Mouse (Mus musculus): ENCODE measurements around the gene Lcn2.
"Not testable (repeated sequence)": the region's sequence is repeated elsewhere in the genome, so short reads cannot be mapped to it uniquely, and the experiment has no call there.

Gene Lcn2

GRCm38 (mm10) chr2:32363376-32364106, 24.5 kb downstream of the Lcn2 start:
- peak; percentile 56 for DNase-seq

- peak; percentile 93 for DNase-seq
Observed at GRCm38 (mm10) chr2:32362817-32363340, 25.2 kb downstream of the Lcn2 start.

DNA sequence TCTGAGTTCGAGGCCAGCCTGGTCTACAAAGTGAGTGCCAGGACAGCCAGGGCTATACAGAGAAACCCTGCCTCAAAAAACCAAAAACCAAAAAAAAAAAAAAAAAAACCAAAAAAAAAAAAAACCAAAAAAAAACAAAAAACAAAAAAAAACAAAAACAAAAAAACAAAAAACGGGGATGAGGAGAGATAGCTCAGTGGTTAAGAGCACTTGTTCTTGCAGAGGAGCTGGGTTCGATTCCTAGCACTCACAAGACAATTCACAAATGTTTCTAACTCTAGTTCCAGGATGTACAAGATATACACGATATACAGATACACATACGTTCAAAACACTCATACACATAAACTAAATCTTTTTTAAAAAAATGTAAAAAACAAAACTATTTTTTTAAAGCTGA, 25.8 kb downstream of the Lcn2 start:
- not testable (repeated sequence) for DNase-seq

DNA sequence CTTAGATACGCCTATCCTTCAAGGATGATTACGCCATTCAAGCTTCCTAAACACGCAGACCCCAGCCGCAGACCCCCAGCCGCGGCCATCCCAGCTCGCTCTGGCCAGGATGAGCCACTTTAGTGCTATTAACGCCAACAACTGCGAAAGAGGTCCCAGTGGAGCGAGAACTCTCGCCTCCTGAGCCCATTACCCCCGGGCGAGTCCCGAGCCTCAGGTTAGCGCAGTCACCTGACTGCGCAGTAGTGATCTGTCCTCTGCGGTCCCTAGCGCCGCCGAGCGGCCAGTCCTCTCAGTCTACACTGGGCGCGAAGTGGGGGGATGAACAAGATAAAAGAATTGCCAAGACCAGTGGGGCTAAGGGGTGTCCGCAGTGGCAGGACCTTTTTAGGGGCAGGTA, 26.6 kb downstream of the Lcn2 start:
- peak; percentile 90 for DNase-seq

DNA sequence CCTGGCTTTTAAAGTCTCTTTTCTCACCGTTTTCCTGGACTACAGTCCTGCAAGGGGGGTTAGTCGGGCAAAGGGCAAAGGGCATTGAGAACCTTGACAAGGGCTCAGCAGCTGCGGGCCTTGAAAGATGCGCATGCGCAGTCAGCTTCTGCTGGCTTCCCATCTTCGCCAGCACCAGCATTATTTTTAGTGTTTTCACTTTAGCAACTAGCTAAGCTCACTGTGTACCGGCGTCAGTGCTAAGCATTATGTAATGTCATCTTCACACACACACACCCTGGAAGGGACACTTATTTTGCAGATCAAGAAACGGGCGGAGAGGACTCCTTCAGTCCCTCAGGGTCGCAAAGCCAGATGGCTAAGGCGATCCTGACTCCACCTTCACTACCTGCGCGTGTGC, 27.3 kb downstream of the Lcn2 start:
- peak; percentile 90 for DNase-seq

DNA sequence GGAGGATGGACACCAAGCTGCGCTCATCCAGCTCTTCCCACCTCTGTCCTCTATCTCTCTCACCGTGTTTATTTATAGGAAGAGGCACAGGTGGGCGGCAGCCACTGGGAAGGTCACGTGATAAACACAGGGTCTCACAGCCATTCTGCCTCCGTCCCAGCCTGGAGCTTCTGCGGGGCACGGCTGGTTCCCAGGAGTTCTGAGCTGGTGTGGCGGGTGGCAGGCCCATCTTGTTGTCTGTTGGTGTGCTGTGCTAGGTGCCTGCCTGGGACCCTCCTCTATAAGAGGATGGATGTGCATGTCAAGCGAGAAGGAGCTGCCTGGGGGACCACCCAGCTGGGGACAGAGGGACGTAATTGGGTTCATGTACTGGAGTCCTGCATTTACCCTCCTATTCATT, 29.7 kb downstream of the Lcn2 start:
- peak; percentile 56 for DNase-seq

GRCm38 (mm10) chr2:32357710-32358109, 30.3 kb downstream of the Lcn2 start:
- DNase-seq: peak; percentile 39

DNA sequence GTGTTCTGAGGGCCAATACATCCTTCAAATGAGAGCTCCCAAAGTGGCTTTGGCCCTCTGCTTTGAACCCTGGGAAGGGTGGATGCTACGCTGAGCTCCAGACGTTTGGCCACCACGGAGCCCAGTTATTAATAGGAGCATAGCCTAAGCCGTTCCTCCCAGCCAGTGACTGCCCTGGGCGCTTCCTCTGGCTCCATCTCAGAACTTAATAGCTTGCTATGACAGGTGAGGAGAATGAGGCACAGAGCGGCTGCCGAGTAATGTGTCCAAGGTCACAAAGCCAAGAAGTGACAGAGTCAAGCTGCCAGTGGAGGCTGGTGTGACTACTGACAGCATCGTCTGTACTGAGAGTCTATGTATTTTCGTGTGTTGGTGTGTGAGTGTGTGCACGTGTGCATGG, 31.8 kb downstream of the Lcn2 start:
- DNase-seq: peak; percentile 35

GRCm38 (mm10) chr2:32354336-32354895, 33.6 kb downstream of the Lcn2 start:
- DNase-seq: peak; percentile 50

- peak; percentile 52 for DNase-seq
Observed at GRCm38 (mm10) chr2:32353836-32354235, 34.2 kb downstream of the Lcn2 start.

DNA sequence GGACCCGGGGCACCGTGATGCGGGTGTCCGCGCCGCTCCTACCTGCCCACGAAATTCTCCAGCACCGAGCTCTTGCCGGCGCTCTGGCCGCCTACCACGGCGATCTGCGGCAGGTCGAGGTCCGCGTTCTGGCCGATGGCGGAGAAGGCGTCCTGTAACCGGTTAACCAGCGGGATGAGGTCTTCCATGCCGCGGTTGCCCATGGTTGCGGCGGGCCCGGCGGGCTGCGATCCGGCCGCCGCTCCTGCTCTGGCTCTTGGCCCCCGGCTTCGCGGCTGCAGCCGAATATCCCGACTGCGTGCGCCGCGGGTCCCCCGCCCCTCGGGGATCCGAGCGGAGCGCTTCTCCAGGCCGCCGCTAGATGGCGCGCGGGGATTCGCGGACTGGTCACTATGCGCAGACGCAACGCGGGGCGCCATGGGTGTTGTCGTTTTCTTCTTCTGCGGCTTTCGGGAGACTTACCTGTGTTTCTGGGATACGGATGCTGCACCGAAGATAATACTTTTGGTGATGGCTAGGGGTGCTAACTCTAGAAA, 35.0 kb downstream of the Lcn2 start, which contains the start of gene Dnm1:
Gene Dnm1 (minus strand): TSS at position 332 of the 536 bp plus-strand sequence.
- peak; percentile 96 for DNase-seq

GRCm38 (mm10) chr2:32352151-32353006, 35.7 kb downstream of the Lcn2 start, which contains the start of gene Ciz1:
Ciz1 (plus strand) TSS chr2:32352327.
- DNase-seq: peak; percentile 85

DNA sequence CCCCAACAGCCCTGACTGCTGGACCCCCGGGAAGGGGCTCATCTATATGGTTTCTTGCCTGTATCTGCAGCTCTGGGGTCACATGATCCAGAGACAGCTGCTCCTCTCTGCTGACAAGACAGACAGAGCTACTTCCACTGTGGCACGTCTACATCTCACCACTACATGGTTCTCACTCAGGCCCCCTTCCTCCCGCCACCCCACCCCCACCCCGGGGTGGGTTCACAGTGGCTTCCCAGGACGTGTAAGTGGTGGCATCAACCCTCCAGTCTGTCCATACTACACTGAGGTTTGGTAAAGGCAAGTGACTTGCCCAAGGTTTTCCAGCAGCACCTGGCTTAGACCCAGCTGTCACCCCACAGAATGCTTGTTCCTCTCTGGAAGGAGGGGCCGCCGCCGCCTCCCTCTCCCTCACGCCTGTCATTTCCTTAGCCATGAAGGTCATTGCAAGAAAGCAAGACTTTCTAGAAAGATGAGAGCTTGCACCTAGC, 36.5 kb downstream of the Lcn2 start:
- peak; percentile 84 for DNase-seq

DNA sequence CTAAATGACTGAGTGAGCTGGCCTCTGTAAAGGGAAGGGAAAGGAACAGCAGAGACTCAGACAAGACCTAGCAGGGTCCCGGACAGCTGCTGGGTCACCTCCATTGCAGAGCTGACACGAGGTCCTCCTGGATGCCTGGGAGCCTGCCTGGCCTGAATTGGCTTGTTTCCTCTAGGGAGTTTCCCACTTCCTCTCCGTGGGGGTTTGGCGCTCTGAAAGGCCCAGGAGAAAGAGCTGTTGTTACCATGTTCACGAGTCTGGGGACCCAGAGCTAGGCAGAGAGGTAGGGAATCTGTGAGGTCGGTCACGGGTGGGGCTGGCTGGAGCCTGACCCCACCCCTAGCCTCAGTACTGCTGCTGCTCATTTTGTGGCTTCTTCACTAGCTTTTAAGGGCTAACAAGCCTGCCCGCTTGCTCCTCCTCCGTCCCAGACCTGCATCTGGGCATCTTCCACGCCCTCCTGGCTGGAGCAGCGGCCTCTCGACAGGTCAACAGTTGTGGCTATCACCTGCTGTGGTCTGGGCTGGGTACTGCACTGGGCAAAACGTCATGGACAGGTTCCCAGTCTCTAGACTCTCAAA, 37.5 kb downstream of the Lcn2 start:
- peak; percentile 80 for DNase-seq

DNA sequence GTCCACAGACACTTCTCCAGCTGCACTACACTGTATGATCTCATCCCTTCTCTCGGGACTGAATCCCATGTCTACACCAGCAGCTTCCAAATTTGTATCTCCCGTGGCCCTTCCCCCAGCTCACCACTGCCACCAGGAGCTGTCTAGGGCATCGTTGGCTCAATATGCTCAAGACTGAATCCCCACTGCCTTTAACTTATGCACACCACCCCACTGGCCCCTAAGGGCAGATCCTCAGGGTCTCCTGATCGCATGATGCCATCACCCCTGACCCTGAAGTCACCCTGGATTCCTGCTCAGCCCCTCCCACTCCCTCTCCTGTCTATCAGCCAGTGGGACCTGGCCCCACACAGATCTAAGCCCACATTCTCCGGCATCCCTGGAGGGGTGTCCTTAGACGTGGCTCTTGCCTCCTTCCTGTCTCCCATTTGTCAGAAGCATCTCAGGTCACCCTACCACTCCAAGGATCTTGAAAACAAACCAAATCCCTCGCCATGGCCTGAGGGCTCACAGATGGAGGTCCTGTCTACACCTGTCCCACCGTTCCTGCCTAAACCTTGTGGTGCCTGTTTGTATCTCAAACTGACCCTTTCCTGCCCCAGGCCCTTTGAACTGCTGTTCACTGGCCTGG, 38.3 kb downstream of the Lcn2 start:
- DNase-seq: peak; percentile 69

- DNase-seq: peak; percentile 89
Observed at GRCm38 (mm10) chr2:32348311-32348710, 39.7 kb downstream of the Lcn2 start.

DNA sequence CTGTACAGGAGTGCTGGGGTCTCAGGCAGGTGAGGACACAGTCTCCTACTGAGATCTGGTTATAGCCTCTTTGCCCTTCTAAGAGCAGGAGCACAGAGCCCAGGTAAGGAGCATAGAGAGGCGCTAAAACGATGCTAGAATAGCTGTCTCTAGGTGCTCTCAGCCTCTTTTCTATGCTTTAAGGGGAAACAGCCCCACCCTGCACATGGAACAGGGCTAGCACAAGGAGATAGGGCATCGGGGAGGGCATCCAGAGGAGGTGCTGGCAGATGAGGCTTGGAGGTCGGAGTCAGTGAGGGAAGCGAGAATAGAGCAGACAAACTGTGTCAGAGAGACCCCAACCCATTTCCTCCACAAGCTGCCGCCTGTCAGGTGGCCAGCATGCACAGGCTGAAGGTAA, 41.0 kb downstream of the Lcn2 start:
- DNase-seq: peak; percentile 55

GRCm38 (mm10) chr2:32344598-32345321, 43.3 kb downstream of the Lcn2 start:
- peak; percentile 65 for DNase-seq

GRCm38 (mm10) chr2:32344056-32344455, 44.0 kb downstream of the Lcn2 start:
- DNase-seq: peak; percentile 99

DNA sequence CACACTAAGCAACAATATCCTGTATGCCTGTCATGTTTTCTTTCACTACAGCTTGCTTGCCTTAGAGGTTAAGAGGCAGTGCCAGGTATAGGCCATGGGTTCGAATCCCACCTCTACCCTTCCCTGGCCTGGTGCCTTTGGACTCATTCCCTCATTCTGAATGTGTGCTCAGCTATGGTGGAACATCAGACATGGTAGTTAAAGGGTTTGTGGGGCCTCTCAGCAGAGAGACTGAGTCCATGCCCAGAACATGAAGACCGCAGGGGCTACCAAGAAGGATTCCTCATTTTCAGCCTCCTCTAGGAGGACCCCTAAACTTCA, 44.7 kb downstream of the Lcn2 start:
- DNase-seq: peak; percentile 71
